Mouse (Mus musculus) layer of hippocampus, postnatal 10 days (tissue): ENCODE data around the gene Upp2. TPM values are rescaled to one million over a fixed set of nuclear protein-coding genes. Genes with fewer than 3 reads are reported as not detected.

Source experiments
- DNase-seq, 2 experiments: peaks; one replicate each; pipeline ENCODE4 v3.0.0; 2021; ENCODE audit warnings: low spot score in 2 of 2
- total RNA-seq, 2 experiments: library from RNA; stranded (reverse); gene quantifications; 2 replicates each; pipeline ENCODE4 v1.2.3; 2021

Gene Upp2
- total RNA-seq, 2 experiments from 2014 or later: 15.0 to 18.2 TPM

- no peak for DNase-seq
Observed at GRCm38 (mm10) chr2:58747483-58748229, 180.6 kb downstream of the Upp2 start.

DNA sequence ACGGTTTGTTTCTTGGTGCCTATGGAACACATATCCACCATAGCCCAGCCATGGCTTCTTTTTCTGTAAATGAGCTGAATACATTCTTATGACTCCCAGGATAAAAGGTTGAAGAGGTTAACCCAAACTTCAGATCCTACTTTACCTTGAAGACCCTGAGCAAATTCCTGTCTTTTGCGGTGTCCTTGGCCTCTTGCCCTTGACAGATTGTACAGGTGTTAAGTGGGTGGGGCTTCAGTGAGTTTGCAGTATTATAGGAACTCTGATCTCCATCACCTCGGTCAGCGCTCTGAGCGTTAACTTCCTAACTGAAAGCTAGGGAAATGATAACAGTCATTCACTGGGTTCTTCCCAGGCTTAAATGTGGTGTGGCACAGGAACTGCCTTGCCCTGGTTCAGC, 181.2 kb downstream of the Upp2 start:
- no peak for DNase-seq

- no peak for DNase-seq
Observed at GRCm38 (mm10) chr2:58752891-58753290, 185.8 kb downstream of the Upp2 start.

DNA sequence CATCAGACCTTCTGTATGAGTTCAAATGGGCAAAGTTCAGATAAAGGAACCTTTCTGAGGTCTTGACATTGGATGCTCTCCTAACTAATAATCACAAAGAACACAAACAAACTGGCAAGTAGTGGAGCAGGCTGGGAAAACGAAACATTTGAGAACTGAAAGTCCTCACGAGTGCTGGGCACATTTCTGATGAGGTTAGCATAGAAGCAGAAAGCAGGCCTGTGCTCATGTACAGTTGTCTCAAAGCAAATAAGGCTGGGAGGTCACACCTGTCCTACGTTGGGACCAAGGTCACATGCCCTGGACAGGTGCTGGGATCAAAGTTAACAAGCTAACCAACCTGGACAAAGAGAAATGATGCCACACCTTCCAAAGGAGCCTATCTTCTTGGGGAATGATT, 187.6 kb downstream of the Upp2 start:
- DNase-seq: no peak

GRCm38 (mm10) chr2:58758081-58758480, 191.0 kb downstream of the Upp2 start:
- no peak for DNase-seq

- no peak for DNase-seq
Observed at GRCm38 (mm10) chr2:58759676-58760075, 192.6 kb downstream of the Upp2 start.

DNA sequence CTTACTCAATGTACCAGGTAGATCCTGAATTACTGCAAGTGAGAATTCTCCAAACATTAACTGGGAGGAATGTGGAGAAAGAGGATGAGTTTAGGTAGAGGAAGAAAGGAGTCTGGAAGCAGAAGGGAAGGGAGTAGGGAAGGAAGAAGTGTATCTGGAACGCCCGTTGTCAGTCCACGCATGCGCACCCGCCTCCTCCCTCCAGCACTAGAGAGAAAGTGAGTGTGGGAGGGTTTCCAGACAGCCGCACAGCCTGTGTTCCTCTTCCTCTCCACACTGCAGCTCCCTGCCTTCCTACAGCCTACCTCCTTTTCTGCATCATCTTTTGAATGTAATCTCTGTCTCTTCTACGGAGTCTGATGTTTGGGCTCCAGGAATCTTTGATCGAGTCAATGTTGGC, 198.0 kb downstream of the Upp2 start:
- DNase-seq: peak; percentile 22 to 54

- DNase-seq: no peak
Observed at GRCm38 (mm10) chr2:58773833-58774232, 206.7 kb downstream of the Upp2 start.

DNA sequence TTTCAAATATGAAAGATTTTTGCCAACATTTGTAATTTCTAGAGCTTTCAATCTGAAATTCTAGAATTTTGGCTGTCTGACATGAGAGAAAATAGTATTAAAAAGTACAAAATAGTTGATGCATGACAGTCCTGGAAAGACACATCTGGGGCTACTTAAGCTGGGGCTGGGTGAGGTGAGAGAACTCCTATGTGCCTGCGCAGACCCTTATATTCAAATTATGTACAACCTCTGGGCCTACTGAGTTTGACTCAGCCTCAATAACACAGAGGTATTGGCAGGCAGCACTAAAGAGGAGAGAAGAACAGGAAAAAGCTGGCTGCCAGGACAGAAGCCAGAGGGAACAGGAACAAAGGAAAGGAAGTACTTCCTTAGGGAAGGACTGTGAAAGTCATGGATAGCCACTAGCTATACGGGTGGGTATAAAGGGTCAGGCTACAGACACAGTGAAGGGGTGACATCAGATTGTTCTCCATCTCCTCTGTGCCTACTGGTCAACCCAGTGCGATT, 211.9 kb downstream of the Upp2 start:
- no peak for DNase-seq

DNA sequence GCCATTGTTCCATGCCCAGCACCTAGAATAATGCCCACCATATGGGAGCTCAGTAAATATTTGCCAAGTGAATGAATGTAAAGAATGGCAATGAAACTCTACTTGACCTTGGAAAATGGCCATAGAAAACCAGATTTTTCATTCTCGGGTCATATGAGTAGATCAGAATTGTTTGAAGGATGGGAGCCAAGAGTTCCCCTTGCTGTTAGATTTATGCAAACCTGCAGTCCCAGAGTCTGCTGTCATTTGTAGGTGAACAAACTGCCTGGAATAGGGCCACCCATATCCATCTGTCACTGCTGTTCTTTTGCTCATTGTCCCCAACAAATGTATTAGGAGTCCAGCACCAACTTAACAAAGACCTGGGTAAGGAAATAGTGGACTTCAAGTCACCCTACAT, 216.4 kb downstream of the Upp2 start:
- no peak for DNase-seq

GRCm38 (mm10) chr2:58786177-58786576, 219.1 kb downstream of the Upp2 start:
- DNase-seq: no peak

- DNase-seq: peak; percentile 29 to 43
Observed at GRCm38 (mm10) chr2:58786681-58787080, 219.6 kb downstream of the Upp2 start.

DNA sequence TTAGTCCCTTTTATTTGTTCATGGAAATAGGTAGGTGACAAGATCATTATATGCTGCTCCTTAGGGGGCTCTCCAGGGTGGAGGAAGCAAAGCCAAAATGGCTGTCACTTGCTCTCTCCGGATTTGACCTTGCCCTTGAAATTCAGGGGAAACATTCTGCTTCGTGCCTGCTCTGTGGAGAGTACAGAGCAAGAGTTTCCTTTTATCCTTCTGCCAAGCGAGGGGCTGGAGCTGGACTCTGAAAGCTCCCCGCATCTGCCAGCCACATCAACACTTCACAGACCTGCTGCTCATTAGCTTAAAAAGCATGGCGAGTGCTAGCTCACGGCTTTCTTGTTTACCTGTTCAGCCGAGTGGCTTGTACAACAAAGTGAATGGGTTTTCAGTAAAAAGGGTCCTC, 220.3 kb downstream of the Upp2 start:
- no peak for DNase-seq

- no peak for DNase-seq
Observed at GRCm38 (mm10) chr2:58789934-58790333, 222.8 kb downstream of the Upp2 start.

DNA sequence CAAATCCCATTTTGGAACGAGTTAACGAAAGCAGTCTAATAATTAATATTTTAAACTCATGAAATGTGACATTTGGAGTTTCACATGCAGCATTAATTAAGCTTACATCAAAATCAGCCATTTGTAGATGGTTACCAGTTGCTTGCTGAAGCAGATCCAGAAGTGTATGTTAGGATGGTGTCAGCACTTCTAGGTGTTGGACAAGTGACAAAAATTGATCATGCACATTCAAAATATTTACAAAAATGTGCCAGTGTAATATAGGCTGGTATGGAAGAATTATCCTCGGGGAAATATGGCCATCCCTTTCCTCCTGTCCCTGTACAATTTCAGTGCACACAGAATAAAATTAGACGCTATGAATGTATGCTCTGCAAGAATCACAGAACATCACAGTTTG, 223.3 kb downstream of the Upp2 start:
- DNase-seq: no peak

- no peak for DNase-seq
Observed at GRCm38 (mm10) chr2:58794489-58794888, 227.4 kb downstream of the Upp2 start.

DNA sequence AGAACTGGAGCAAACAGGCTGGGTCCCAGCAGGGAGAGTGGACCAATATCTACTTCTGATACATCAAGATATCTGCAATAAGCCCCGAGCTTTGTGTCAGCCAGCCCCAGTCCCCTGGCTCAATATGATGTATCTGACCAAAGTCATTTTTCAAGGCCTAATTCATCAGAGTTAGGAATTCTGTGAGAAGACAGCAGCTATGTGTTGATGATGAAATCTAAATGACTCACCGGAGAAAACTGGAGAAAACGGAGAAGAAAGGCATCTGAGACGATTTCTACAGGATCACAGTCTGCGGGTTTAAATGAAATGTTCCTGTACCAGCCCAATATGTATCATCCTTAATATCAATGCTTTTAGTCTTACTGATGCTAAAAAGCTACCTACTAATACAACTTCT, 228.3 kb downstream of the Upp2 start:
- DNase-seq: no peak

- no peak for DNase-seq
Observed at GRCm38 (mm10) chr2:58797506-58797905, 230.4 kb downstream of the Upp2 start.

DNA sequence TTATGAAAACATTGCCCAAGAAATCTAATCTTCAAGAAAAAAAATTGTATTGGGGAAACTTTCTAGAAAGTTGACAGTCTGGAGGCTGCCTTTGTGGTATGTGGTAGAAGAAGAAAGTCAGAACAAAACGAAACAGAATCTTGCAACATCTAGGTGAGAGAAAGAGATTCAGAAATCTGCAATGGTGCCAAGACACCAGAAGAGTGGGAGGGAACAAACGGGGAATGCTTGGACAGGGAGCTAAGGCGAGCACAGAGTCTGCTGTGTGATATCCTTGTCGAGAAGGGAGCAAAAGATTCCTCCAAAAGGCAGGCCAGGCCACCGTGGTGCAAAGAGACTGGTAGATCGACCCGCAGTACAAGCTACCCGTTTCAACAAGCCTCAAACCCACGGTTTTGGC, 232.0 kb downstream of the Upp2 start:
- DNase-seq: no peak

DNA sequence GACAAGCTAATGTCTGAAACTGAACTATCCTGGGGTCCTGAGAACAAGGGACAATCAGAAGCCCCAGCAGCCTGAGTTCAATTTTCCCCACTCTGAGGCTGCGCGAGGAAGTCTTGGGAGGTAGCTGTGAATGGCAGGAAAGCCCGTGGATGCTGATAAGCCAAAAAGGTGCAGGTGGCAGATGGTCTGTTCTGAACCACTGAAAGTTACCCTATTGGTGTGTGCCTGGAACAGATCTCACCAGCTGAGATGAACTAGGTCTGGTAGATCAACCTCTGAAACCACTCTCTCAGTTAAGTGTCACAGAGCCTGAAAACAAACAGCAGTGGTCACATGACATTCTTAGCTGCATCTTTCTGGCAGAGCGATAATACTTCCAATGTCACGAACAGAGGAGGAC, 232.5 kb downstream of the Upp2 start:
- no peak for DNase-seq

DNA sequence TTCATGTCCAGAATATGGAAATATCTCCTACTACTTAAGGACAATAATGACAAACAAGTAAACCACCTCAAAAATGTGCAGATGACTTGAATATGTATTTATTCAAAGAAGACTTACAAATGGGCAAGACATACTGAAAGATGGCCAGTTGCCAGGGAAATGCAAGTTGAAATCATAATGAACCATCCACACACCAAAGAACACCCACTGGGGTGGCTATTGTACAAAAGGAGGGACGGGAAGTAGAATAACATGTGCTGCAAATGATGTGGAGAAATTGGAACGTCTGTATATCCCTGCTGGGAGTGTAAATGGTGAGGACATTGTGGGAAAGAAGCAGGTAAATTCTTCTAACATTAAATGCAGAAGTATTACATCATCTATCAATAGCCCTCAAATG, 245.8 kb downstream of the Upp2 start:
- DNase-seq: no peak

DNA sequence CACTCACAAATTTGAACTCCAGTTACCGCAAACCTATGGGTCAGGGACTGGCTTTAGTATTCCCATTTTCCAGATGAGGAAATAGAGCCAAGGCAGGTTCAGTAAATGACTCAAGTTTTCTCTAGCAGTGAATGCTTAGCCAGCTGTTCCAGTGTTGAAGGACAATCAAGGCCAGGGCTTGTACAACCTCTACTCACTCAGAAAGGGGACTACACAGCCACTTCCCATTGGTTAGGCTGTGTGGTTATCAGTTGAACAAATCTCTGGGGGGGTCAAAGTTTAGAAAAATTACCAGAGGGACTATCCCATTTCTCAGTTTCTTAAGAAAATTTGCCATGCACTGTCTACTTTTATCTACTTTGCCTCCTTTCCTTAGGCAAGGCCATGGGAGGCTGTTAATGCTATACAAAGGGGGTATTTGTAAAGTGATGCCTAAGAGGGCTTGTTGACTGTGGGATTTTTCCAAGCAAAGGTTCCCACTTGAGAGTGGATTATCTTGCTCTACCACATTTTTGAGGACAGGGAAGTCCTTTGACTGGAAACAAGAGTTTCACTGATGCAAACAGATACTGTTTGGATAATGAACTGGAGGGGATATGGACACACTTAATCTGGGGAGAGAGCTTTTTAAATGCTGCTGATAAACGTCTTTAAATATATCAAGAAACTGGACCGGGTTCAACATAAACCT, 262.0 kb downstream of the Upp2 start:
- DNase-seq: no peak
